Mouse (Mus musculus) erythroblast, embryonic 14.5 days (primary cell): ENCODE measurements at regions not wholly inside any gene's neighbourhood (a gene's known extent, or its start where the extent isn't known, plus 50 kb on each side); places are given as distances from the start of the nearest gene placed in this dataset.

Source experiments
- GATA1 ChIP-seq: IDR thresholded peaks from 2 replicates; pipeline ENCODE4 v1.6.1; 2012; ENCODE audit warnings: low read length, inconsistent platforms, mixed read lengths
- TAL1 ChIP-seq: IDR thresholded peaks from 3 replicates; pipeline ENCODE4 v1.6.1; 2012; ENCODE audit warnings: low read length, inconsistent platforms, mixed read lengths

DNA sequence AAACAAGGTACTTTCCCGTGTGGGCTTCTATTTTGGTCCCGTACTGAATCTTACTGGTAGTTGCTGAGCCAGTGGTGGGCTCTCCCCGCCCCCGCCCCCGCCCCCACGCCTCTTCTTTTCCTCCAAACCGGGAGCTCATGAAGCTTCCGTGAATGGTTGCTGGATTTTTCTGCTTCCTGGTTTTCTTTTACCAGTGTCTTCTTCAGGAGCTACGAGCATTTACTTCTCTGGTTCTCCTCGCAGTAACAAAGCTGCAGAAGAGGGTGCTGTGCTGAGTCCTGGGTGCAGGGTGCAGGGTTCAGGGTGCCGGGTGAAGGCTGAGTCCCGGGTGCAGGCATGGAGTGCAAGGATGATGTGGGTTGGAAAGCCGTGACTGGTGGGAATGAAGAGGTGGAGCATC, 119.1 kb upstream of the Smad3 start:
- TF ChIP-seq GATA1, result no peak
- no peak for TF ChIP-seq TAL1
